Mouse (Mus musculus): ENCODE results near the gene Slc2a1. TPM values are rescaled to one million over a fixed set of nuclear protein-coding genes. Genes with fewer than 3 reads are reported as not detected.

Slc2a1 gene
- polyA plus RNA-seq, 1 experiment from 2014 or later, result 91.6 TPM

MicroRNA genes within 50 kb of the gene (microRNA counts, 519-probe panel; counts per million panel counts)
- 2,042 counts per million, percentile 18 among the panel's probes with 10 or more counts for microRNA mmu-miR-1957

Small RNAs within 50 kb of the gene (microRNA-seq; reads per million reads assigned to microRNA genes)
- not detected for gene Mir1957a

Other genes with a start within 250 kb of the Slc2a1 start
- gene Olfr1331, start 244.1 kb upstream of the Slc2a1 start, polyA plus RNA-seq (2015; fragmentation: Nextera tagmentation; extraction: Ambion mirVana), result not detected in 2 replicates
- not detected in 2 replicates for gene Olfr1330, start 220.1 kb upstream of the Slc2a1 start, polyA plus RNA-seq (2015; fragmentation: Nextera tagmentation; extraction: Ambion mirVana)
- gene Olfr1329, start 191.2 kb upstream of the Slc2a1 start, polyA plus RNA-seq (2015; fragmentation: Nextera tagmentation; extraction: Ambion mirVana), result not detected in 2 replicates
- gene Olfr1328, start 170.1 kb upstream of the Slc2a1 start, polyA plus RNA-seq (2015; fragmentation: Nextera tagmentation; extraction: Ambion mirVana), result not detected in 2 replicates
- gene Lao1, start 147.1 kb upstream of the Slc2a1 start, polyA plus RNA-seq (2015; fragmentation: Nextera tagmentation; extraction: Ambion mirVana), result not detected in 2 replicates
- gene Zfp691, start 65.5 kb downstream of the Slc2a1 start, polyA plus RNA-seq (2015; fragmentation: Nextera tagmentation; extraction: Ambion mirVana), result 9.6 and 13.6 TPM in 2 replicates
- gene Ermap, start 81.3 kb downstream of the Slc2a1 start, polyA plus RNA-seq (2015; fragmentation: Nextera tagmentation; extraction: Ambion mirVana), result 2.9 and 6.3 TPM in 2 replicates
- gene Svbp, start 86.6 kb downstream of the Slc2a1 start, polyA plus RNA-seq (2015; fragmentation: Nextera tagmentation; extraction: Ambion mirVana), result 135 and 141 TPM in 2 replicates
- gene Tmem269, start 109.5 kb downstream of the Slc2a1 start, polyA plus RNA-seq (2015; fragmentation: Nextera tagmentation; extraction: Ambion mirVana), result 0.19 TPM in 1 of 2 replicates, not detected in the other
- 35.4 and 35.6 TPM in 2 replicates for gene AU022252, start 124.0 kb downstream of the Slc2a1 start, polyA plus RNA-seq (2015; fragmentation: Nextera tagmentation; extraction: Ambion mirVana)
- gene P3h1, start 124.2 kb downstream of the Slc2a1 start, polyA plus RNA-seq (2015; fragmentation: Nextera tagmentation; extraction: Ambion mirVana), result 33.3 and 37.7 TPM in 2 replicates
- gene Cldn19, start 146.7 kb downstream of the Slc2a1 start, polyA plus RNA-seq (2015; fragmentation: Nextera tagmentation; extraction: Ambion mirVana), result 13.3 TPM in 2 replicates
- gene Ybx1, start 185.9 kb downstream of the Slc2a1 start, polyA plus RNA-seq (2015; fragmentation: Nextera tagmentation; extraction: Ambion mirVana), result 680 and 703 TPM in 2 replicates
- gene Ppih, start 211.8 kb downstream of the Slc2a1 start, polyA plus RNA-seq (2015; fragmentation: Nextera tagmentation; extraction: Ambion mirVana), result 102 and 115 TPM in 2 replicates